Mouse (Mus musculus) heart, embryonic 11.5 days (tissue): Measurements from ENCODE around the gene Gm20388. TPM values are rescaled to one million over a fixed set of nuclear protein-coding genes. Genes with fewer than 3 reads are reported as not detected.

ENCODE experiments used
- ATAC-seq: fragments of 200-750 bp; cut with Nextera tagmentation; replicated peaks from 2 replicates; pipeline ENCODE4 v1.8.0; 2017; ENCODE audit warnings: moderate library complexity; ENCODE audit not compliant: insufficient number of reproducible peaks, low FRiP score, low TSS enrichment
- H3K27ac ChIP-seq: fragments of 300-500 bp; sonication (generic); 2 replicates; pipeline ENCODE4 v1.5.1; 2014; ENCODE audit warnings: mild to moderate bottlenecking, low read depth, low read length
- H3K27me3 ChIP-seq: fragments of 300-500 bp; sonication (generic); 2 replicates; pipeline ENCODE4 v1.6.1; 2014; ENCODE audit warnings: mild to moderate bottlenecking, low read length, mixed read lengths; ENCODE audit not compliant: control insufficient read depth, insufficient read depth
- H3K36me3 ChIP-seq: fragments of 300-500 bp; sonication (generic); 2 replicates; pipeline ENCODE4 v1.6.1; 2014; ENCODE audit warnings: mild to moderate bottlenecking, low read length, moderate library complexity, mixed read lengths; ENCODE audit not compliant: control insufficient read depth, insufficient read depth
- H3K4me1 ChIP-seq: fragments of 300-500 bp; sonication (generic); 2 replicates; pipeline ENCODE4 v1.6.1; 2014; ENCODE audit warnings: low read length; ENCODE audit not compliant: control insufficient read depth, insufficient read depth
- H3K4me2 ChIP-seq: fragments of 300-500 bp; sonication (generic); 2 replicates; pipeline ENCODE4 v1.6.1; 2014; ENCODE audit warnings: mild to moderate bottlenecking, moderate library complexity
- H3K4me3 ChIP-seq: fragments of 300-500 bp; sonication (generic); 2 replicates; pipeline ENCODE4 v1.5.1; 2014; ENCODE audit warnings: low read depth, low read length
- H3K9ac ChIP-seq: fragments of 300-500 bp; sonication (generic); 2 replicates; pipeline ENCODE4 v1.6.1; 2014; ENCODE audit warnings: mild to moderate bottlenecking, low read depth, low read length, moderate library complexity
- H3K9me3 ChIP-seq: fragments of 300-500 bp; sonication (generic); replicated peaks from 2 replicates; pipeline ENCODE4 v1.6.1; 2016; ENCODE audit warnings: low read length; ENCODE audit not compliant: control insufficient read depth
- WGBS: fragments of 180-500 bp; shearing (Covaris S2); extraction: QIAGEN DNeasy Blood & Tissue Kit; methylation state at CpG from one replicate; pipeline ENCODE4 v1.1.7; 2014; ENCODE audit not compliant: insufficient replicate concordance; 5-methylcytosine and 5-hydroxymethylcytosine counted together
- polyA plus RNA-seq: library from polyadenylated mRNA; unstranded; fragments of >200 nt; fragmentation: Nextera tagmentation; extraction: Ambion mirVana; gene quantifications from 2 replicates; pipeline ENCODE4 v1.2.1, GENCODE M21; 2014

Gene Gm20388
- polyA plus RNA-seq, 1 experiment from 2014 or later, result 6.4 TPM

- no peak overlapping the region for H3K9ac ChIP-seq
- no peak overlapping the region for H3K4me3 ChIP-seq
- H3K36me3 ChIP-seq, result no peaks in the 10 kb centered on the region
- WGBS, result 49% methylated on average over 2 of the region's 2 CpGs
- no peak overlapping the region for H3K4me2 ChIP-seq
- ATAC-seq, result no peak
- no peaks in the 10 kb centered on the region for H3K9me3 ChIP-seq
- peaks cover 14% of the 10 kb centered on the region for H3K4me1 ChIP-seq
- H3K27me3 ChIP-seq, result no peaks in the 10 kb centered on the region
- no peak overlapping the region for H3K27ac ChIP-seq
Observed at GRCm38 (mm10) chr8:120699565-120699964, 788.9 kb downstream of the Gm20388 start.

- H3K4me1 ChIP-seq, result peaks cover 14% of the 10 kb centered on the region
- no peak for ATAC-seq
- no peaks in the 10 kb centered on the region for H3K27me3 ChIP-seq
- H3K9me3 ChIP-seq, result no peaks in the 10 kb centered on the region
- no peaks in the 10 kb centered on the region for H3K36me3 ChIP-seq
- no peak overlapping the region for H3K9ac ChIP-seq
- no peak overlapping the region for H3K4me2 ChIP-seq
- H3K27ac ChIP-seq, result no peak overlapping the region
- H3K4me3 ChIP-seq, result no peak overlapping the region
- WGBS, result 76% methylated on average over 4 of the region's 4 CpGs
Observed at GRCm38 (mm10) chr8:120700053-120700452, 789.4 kb downstream of the Gm20388 start.

GRCm38 (mm10) chr8:120701758-120702465, 791.3 kb downstream of the Gm20388 start:
- Histone ChIP-seq H3K36me3 (no peaks in the 10 kb centered on the region), H3K4me1 (peaks cover 5% of the 10 kb centered on the region; the same call in 1 of the 2 replicates), H3K9me3 (no peaks in the 10 kb centered on the region), H3K27me3 (no peaks in the 10 kb centered on the region), H3K9ac (no peak overlapping the region), H3K27ac (no peak overlapping the region), H3K4me3 (no peak overlapping the region), H3K4me2 (no peak overlapping the region)
- WGBS, result 48% methylated on average over 19 of the region's 19 CpGs
- no peak for ATAC-seq

- H3K36me3 ChIP-seq, result no peaks in the 10 kb centered on the region
- no peak overlapping the region for H3K9ac ChIP-seq
- H3K4me3 ChIP-seq, result no peak overlapping the region
- WGBS, result 73% methylated on average over 9 of the region's 9 CpGs
- no peaks in the 10 kb centered on the region for H3K4me1 ChIP-seq
- H3K4me2 ChIP-seq, result no peak overlapping the region
- H3K9me3 ChIP-seq, result no peaks in the 10 kb centered on the region
- no peaks in the 10 kb centered on the region for H3K27me3 ChIP-seq
- H3K27ac ChIP-seq, result no peak overlapping the region
- no peak for ATAC-seq
Observed at GRCm38 (mm10) chr8:120704203-120704602, 793.6 kb downstream of the Gm20388 start.

DNA sequence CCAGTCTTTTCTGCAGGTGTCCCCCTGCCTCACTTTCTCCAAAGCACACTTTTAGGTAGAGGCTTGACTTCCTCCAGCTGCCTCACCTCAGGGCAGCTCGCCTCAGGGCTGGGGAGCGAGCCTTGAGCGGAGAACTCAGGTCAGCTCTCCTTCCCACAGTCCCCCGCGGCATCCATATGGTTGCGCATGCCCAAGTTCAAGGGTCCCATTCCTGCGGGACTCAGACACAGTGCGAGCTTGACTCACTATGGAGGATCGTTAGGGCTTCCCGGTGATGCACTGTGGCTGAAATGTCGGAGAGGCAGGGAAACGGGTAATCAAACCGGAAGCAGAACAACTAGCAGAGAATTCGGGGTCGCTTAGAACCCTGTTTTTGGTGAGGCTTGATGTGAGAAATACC, 794.5 kb downstream of the Gm20388 start:
- no peaks in the 10 kb centered on the region for H3K4me1 ChIP-seq
- H3K4me2 ChIP-seq, result no peak overlapping the region
- H3K9ac ChIP-seq, result no peak overlapping the region; the same call in 1 of the 2 replicates
- H3K4me3 ChIP-seq, result no peak overlapping the region
- WGBS, result 81% methylated on average over 15 of the region's 15 CpGs
- H3K27me3 ChIP-seq, result no peaks in the 10 kb centered on the region
- H3K27ac ChIP-seq, result no peak overlapping the region
- no peak for ATAC-seq
- H3K9me3 ChIP-seq, result no peaks in the 10 kb centered on the region
- H3K36me3 ChIP-seq, result no peaks in the 10 kb centered on the region

DNA sequence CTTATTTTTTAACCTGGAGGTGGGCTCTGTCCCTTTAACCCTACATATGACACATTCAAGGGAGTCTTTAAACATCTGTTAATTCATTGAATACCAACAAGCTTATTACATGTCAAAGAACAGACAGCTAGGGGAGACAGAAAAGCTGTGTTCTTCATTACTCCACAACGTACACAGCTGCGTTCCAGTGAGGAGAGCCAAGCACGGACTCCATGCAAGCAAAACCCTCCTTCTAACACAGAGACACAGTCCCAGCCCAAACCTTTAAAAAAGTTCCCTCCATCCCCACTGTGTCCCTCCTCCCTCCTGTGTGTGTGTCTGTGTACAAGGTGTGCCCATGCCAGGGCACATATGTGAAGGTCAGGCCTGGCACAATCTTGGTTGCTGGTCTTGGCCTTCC, 795.6 kb downstream of the Gm20388 start:
- 85% methylated on average over 3 of the region's 3 CpGs for WGBS
- Histone ChIP-seq H3K27ac (no peak overlapping the region), H3K36me3 (no peaks in the 10 kb centered on the region), H3K9ac (no peak overlapping the region), H3K4me1 (no peaks in the 10 kb centered on the region), H3K27me3 (no peaks in the 10 kb centered on the region), H3K9me3 (no peaks in the 10 kb centered on the region), H3K4me3 (no peak overlapping the region), H3K4me2 (no peak overlapping the region)
- no peak for ATAC-seq

- no peak for ATAC-seq
- Histone ChIP-seq H3K9ac (no peak overlapping the region), H3K27ac (no peak overlapping the region), H3K27me3 (no peaks in the 10 kb centered on the region), H3K4me2 (no peak overlapping the region), H3K4me3 (no peak overlapping the region), H3K4me1 (no peaks in the 10 kb centered on the region), H3K9me3 (no peaks in the 10 kb centered on the region), H3K36me3 (no peaks in the 10 kb centered on the region)
- 74% methylated on average over 10 of the region's 10 CpGs for WGBS
Observed at GRCm38 (mm10) chr8:120709176-120709575, 798.5 kb downstream of the Gm20388 start.

- H3K9me3 ChIP-seq, result no peaks in the 10 kb centered on the region
- no peaks in the 10 kb centered on the region for H3K36me3 ChIP-seq
- no peak for ATAC-seq
- 67% methylated on average over 6 of the region's 6 CpGs for WGBS
- H3K27ac ChIP-seq, result no peak overlapping the region
- H3K27me3 ChIP-seq, result no peaks in the 10 kb centered on the region
- H3K4me1 ChIP-seq, result no peaks in the 10 kb centered on the region
- H3K9ac ChIP-seq, result no peak overlapping the region
- H3K4me2 ChIP-seq, result no peak overlapping the region
- no peak overlapping the region for H3K4me3 ChIP-seq
Observed at GRCm38 (mm10) chr8:120715200-120715599, 804.6 kb downstream of the Gm20388 start.
